Mouse (Mus musculus): ENCODE measurements around the gene Pdzd2.

- TF ChIP-seq CTCF (IDR thresholded peaks at IDR 0.05; ENCODE audit: extremely low read depth, insufficient read depth, low read length) (0 out of 2 replicates have a peak, but pooled peaks have one; percentile 0), POLR2A (IDR thresholded peaks at IDR 0.05; ENCODE audit: extremely low read depth, insufficient read depth, low read length) (no peak)
These were observed 136.1 kb downstream of the Pdzd2 start for GRCm38 (mm10) chr15:12603674-12604073.
